In genomic region chr5:148968958-148969576, GRCm38 (mm10) we compare ENCODE assay signal across 16 mouse cellular contexts. TPM values are rescaled to one million over a fixed set of nuclear protein-coding genes. Genes with fewer than 3 reads are reported as not detected.
A peak's percentile ranks its signal among the peaks of the same experiment; 100 is the strongest.
DNase-seq lines count a peak whose midpoint lies in the region; ATAC-seq and TF ChIP-seq lines count a peak whose summit lies in the region.
"Had no signal": no experiment of that assay in that cellular context is flagged by ENCODE, and none has a peak within 500 bp of the region (broad histone marks: within the 10 kb centered on the region; RNA-seq: fewer than 3 reads in every experiment).

No protein-coding gene starts in this region.

- no peak for TF ChIP-seq CTCF in heart, postnatal 0 days (IDR thresholded peaks at IDR 0.05; ENCODE audit: low read depth)

- peaks cover 5% of the 10 kb centered on the region; the same call in 1 of the 2 replicates for H3K4me1 ChIP-seq in heart, postnatal 0 days (ENCODE audit: control insufficient read depth, insufficient read depth)
- H3K4me1 ChIP-seq in heart, embryonic 12.5 days (replicated peaks), result peaks cover 42% of the 10 kb centered on the region
- peaks cover 57% of the 10 kb centered on the region for H3K4me1 ChIP-seq in embryonic facial prominence, embryonic 13.5 days
- peaks cover 25% of the 10 kb centered on the region for H3K4me1 ChIP-seq in intestine, embryonic 16.5 days (ENCODE audit: control insufficient read depth, insufficient read depth, low read length)
- H3K4me1 ChIP-seq in liver, embryonic 12.5 days, result peaks cover 78% of the 10 kb centered on the region

- no peak overlapping the region for H3K9ac ChIP-seq in heart, postnatal 0 days (replicated peaks; ENCODE audit: low read depth, low read length)
- H3K9ac ChIP-seq in heart, embryonic 12.5 days, result no peak overlapping the region
- H3K9ac ChIP-seq in embryonic facial prominence, embryonic 13.5 days, result no peak overlapping the region
- H3K9ac ChIP-seq in intestine, embryonic 16.5 days (ENCODE audit: low read depth, low read length), result 0 out of 2 replicates have a peak overlapping the region, but pooled peaks have one; percentile 11
- H3K9ac ChIP-seq in liver, embryonic 12.5 days, result no peak overlapping the region

- TF ChIP-seq EP300 in heart, postnatal 0 days (IDR thresholded peaks at IDR 0.05; ENCODE audit: low read depth), result no peak

- no peak for DNase-seq in heart, postnatal 0 days (ENCODE audit: low spot score)
- no peak for DNase-seq in right cerebral cortex, postnatal 4 days
- DNase-seq in gastrocnemius, postnatal 36 days, result no peak
- DNase-seq: cerebellum, adult 8-10 months; left cerebral cortex, postnatal 4 days had no signal

- 66% methylated on average over 7 of the region's 7 CpGs for WGBS in heart, postnatal 0 days
- WGBS in heart, embryonic 12.5 days, result 59% methylated on average over 7 of the region's 7 CpGs
- 69% methylated on average over 7 of the region's 7 CpGs for WGBS in embryonic facial prominence, embryonic 13.5 days
- WGBS in intestine, embryonic 16.5 days, result 42% methylated on average over 7 of the region's 7 CpGs
- 46% methylated on average over 7 of the region's 7 CpGs for WGBS in liver, embryonic 12.5 days (ENCODE audit: insufficient replicate concordance)

- no peak overlapping the region for H3K4me3 ChIP-seq in heart, postnatal 0 days (ENCODE audit: low read depth, low read length)
- no peak overlapping the region for H3K4me3 ChIP-seq in heart, embryonic 12.5 days
- H3K4me3 ChIP-seq in embryonic facial prominence, embryonic 13.5 days, result no peak overlapping the region
- no peak overlapping the region for H3K4me3 ChIP-seq in intestine, embryonic 16.5 days (ENCODE audit: low read length)
- H3K4me3 ChIP-seq in liver, embryonic 12.5 days, result no peak overlapping the region
- H3K4me3 ChIP-seq: myocyte had no signal

- ATAC-seq in heart, postnatal 0 days (ENCODE audit: insufficient read depth, low read depth), result no peak
- no peak for ATAC-seq in heart, embryonic 12.5 days (ENCODE audit: insufficient number of reproducible peaks, low FRiP score)
- ATAC-seq in embryonic facial prominence, embryonic 13.5 days (ENCODE audit: insufficient number of reproducible peaks, insufficient read depth, low FRiP score, low TSS enrichment, low read depth), result no peak
- no peak for ATAC-seq in intestine, embryonic 16.5 days
- no peak for ATAC-seq in liver, embryonic 12.5 days

- intact Hi-C loops in gastrocnemius, postnatal 36 days (cut with DNase I), result no loop called here

- no peak overlapping the region; the same call in 1 of the 2 replicates for H3K4me2 ChIP-seq in heart, postnatal 0 days (ENCODE audit: low read depth, low read length)
- no peak overlapping the region for H3K4me2 ChIP-seq in heart, embryonic 12.5 days
- H3K4me2 ChIP-seq in embryonic facial prominence, embryonic 13.5 days, result no peak overlapping the region
- H3K4me2 ChIP-seq in intestine, embryonic 16.5 days (ENCODE audit: low read depth, low read length), result no peak overlapping the region
- no peak overlapping the region for H3K4me2 ChIP-seq in liver, embryonic 12.5 days

- peak overlapping the region; percentile 51; the same call in 1 of the 2 replicates for H3K27ac ChIP-seq in heart, postnatal 0 days (ENCODE audit: low read depth)
- H3K27ac ChIP-seq in heart, embryonic 12.5 days (ENCODE audit: poor library complexity, severe bottlenecking), result no peak overlapping the region
- peak overlapping the region; percentile 66 for H3K27ac ChIP-seq in embryonic facial prominence, embryonic 13.5 days
- peak overlapping the region; percentile 60; the same call in 1 of the 2 replicates for H3K27ac ChIP-seq in intestine, embryonic 16.5 days (ENCODE audit: low read length)
- H3K27ac ChIP-seq in liver, embryonic 12.5 days, result peak overlapping the region; percentile 55; the same call in 1 of the 2 replicates

- no peaks in the 10 kb centered on the region for H3K27me3 ChIP-seq in heart, postnatal 0 days (ENCODE audit: control insufficient read depth, insufficient read depth, low read length)
- H3K27me3 ChIP-seq in heart, embryonic 12.5 days (replicated peaks), result no peaks in the 10 kb centered on the region
- H3K27me3 ChIP-seq in embryonic facial prominence, embryonic 13.5 days, result no peaks in the 10 kb centered on the region; the same call in 1 of the 2 replicates
- H3K27me3 ChIP-seq in intestine, embryonic 16.5 days (replicated peaks; ENCODE audit: control insufficient read depth, insufficient read depth, low read length), result no peaks in the 10 kb centered on the region
- no peaks in the 10 kb centered on the region for H3K27me3 ChIP-seq in liver, embryonic 12.5 days (replicated peaks)
- H3K27me3 ChIP-seq: CH12.LX had no signal

- no peaks in the 10 kb centered on the region for H3K9me3 ChIP-seq in heart, postnatal 0 days (replicated peaks; ENCODE audit: control insufficient read depth, low read length)
- H3K9me3 ChIP-seq in heart, embryonic 12.5 days (replicated peaks), result no peaks in the 10 kb centered on the region
- no peaks in the 10 kb centered on the region for H3K9me3 ChIP-seq in embryonic facial prominence, embryonic 13.5 days
- H3K9me3 ChIP-seq in intestine, embryonic 16.5 days (ENCODE audit: control insufficient read depth, low read length), result no peaks in the 10 kb centered on the region
- H3K9me3 ChIP-seq in liver, embryonic 12.5 days (replicated peaks), result no peaks in the 10 kb centered on the region

- H3K36me3 ChIP-seq in heart, postnatal 0 days (replicated peaks; ENCODE audit: control insufficient read depth, insufficient read depth, low read length), result no peaks in the 10 kb centered on the region
- no peaks in the 10 kb centered on the region for H3K36me3 ChIP-seq in heart, embryonic 12.5 days
- no peaks in the 10 kb centered on the region for H3K36me3 ChIP-seq in embryonic facial prominence, embryonic 13.5 days
- H3K36me3 ChIP-seq in intestine, embryonic 16.5 days (ENCODE audit: control insufficient read depth, insufficient read depth, low read length), result no peaks in the 10 kb centered on the region
- no peaks in the 10 kb centered on the region for H3K36me3 ChIP-seq in liver, embryonic 12.5 days

RNA-seq across cellular contexts. Expression of gene Gm42791, which starts 25.9 kb away (rescaled TPM):
- not detected in 2 replicates for total RNA-seq in heart, postnatal 0 days (2014; rRNA removed; ENCODE audit: low replicate concordance)
- 1.00 and 2.7 TPM in 2 replicates for polyA plus RNA-seq in heart, postnatal 0 days (2015; fragmentation: Nextera tagmentation; extraction: Ambion mirVana)
- polyA plus RNA-seq in heart, embryonic 12.5 days (2016; fragmentation: Nextera tagmentation; extraction: Ambion mirVana), result 0.45 TPM in 1 of 2 replicates, not detected in the other
- polyA plus RNA-seq in embryonic facial prominence, embryonic 13.5 days (2015; fragmentation: Nextera tagmentation; extraction: Ambion mirVana), result 1.6 and 2.4 TPM in 2 replicates
- 0.80 and 1.0 TPM in 2 replicates for polyA plus RNA-seq in intestine, embryonic 16.5 days (2015; fragmentation: Nextera tagmentation; extraction: Ambion mirVana)
- 0.51 and 1.7 TPM in 2 replicates for polyA plus RNA-seq in liver, embryonic 12.5 days (2016; fragmentation: Nextera tagmentation; extraction: Ambion mirVana)
- 1 to 10 TPM; 1.4 to 2.5 TPM for total RNA-seq in gastrocnemius, postnatal 36 days (2021)
- total RNA-seq: megakaryocyte progenitor cell, adult 5-6 weeks had no signal
- polyA plus RNA-seq: frontal cortex, adult 2 months; heart, embryonic 14.5 days; large intestine, adult 2 months; spleen, adult 2 months had no signal

RNA-seq across cellular contexts. Expression of gene Katnal1, which starts 39.9 kb away (rescaled TPM):
- 5.4 and 21.1 TPM in 2 replicates for total RNA-seq in heart, postnatal 0 days (2014; rRNA removed; ENCODE audit: low replicate concordance)
- polyA plus RNA-seq in heart, postnatal 0 days (2015; fragmentation: Nextera tagmentation; extraction: Ambion mirVana), result 8.0 and 8.4 TPM in 2 replicates
- polyA plus RNA-seq in heart, embryonic 12.5 days (2016; fragmentation: Nextera tagmentation; extraction: Ambion mirVana), result 17.1 and 19.2 TPM in 2 replicates
- 18.4 and 19.4 TPM in 2 replicates for polyA plus RNA-seq in embryonic facial prominence, embryonic 13.5 days (2015; fragmentation: Nextera tagmentation; extraction: Ambion mirVana)
- 6.4 and 6.9 TPM in 2 replicates for polyA plus RNA-seq in intestine, embryonic 16.5 days (2015; fragmentation: Nextera tagmentation; extraction: Ambion mirVana)
- 18.3 and 18.9 TPM in 2 replicates for polyA plus RNA-seq in liver, embryonic 12.5 days (2016; fragmentation: Nextera tagmentation; extraction: Ambion mirVana)
- total RNA-seq in gastrocnemius, postnatal 36 days (2021), result 1 to 10 TPM; 4.3 to 5.0 TPM
